Comparison of ENCODE assay signal across 33 mouse cellular contexts in genomic region chr2:128454509-128454908, GRCm38 (mm10).
"Had no signal": no experiment of that assay in that cellular context is flagged by ENCODE, and none has a peak within 500 bp of the region (broad histone marks: within the 10 kb centered on the region; RNA-seq: fewer than 3 reads in every experiment).

No protein-coding gene starts in this region.

- ATAC-seq: hindbrain, embryonic 16.5 days; hindbrain, postnatal 0 days; inflammation-experienced regulatory T-cells, adult 6 months; intestine, embryonic 15.5 days; intestine, embryonic 16.5 days; intestine, postnatal 0 days had no signal

- H3K4me3 ChIP-seq: heart, embryonic 12.5 days; heart, embryonic 13.5 days; heart, embryonic 15.5 days; hindbrain, embryonic 10.5 days; hindbrain, embryonic 12.5 days; hindbrain, embryonic 13.5 days; hindbrain, embryonic 15.5 days; intestine, embryonic 15.5 days; kidney, embryonic 15.5 days; layer of hippocampus, adult 2 months; left cerebral cortex, adult 2 months had no signal

- H3K4me2 ChIP-seq: heart, embryonic 12.5 days; heart, embryonic 13.5 days; heart, embryonic 15.5 days; hindbrain, embryonic 12.5 days; hindbrain, embryonic 13.5 days; hindbrain, embryonic 14.5 days; hindbrain, embryonic 15.5 days; intestine, embryonic 15.5 days; kidney, embryonic 15.5 days had no signal

- DNase-seq: heart, postnatal 10 days; heart, postnatal 14 days; heart, postnatal 36 days; heart, postnatal 4 days; kidney, adult 11 months; kidney, adult 18-20 months; kidney, adult 2 months; kidney, adult 8-10 months; kidney, adult 9 months; kidney, postnatal 10 days; kidney, postnatal 14 days; kidney, postnatal 25 days; kidney, postnatal 36 days; kidney, postnatal 4 days; layer of hippocampus, adult 9-11 months; layer of hippocampus, postnatal 36 days had no signal

- H3K36me3 ChIP-seq: heart, embryonic 12.5 days; heart, embryonic 13.5 days; heart, embryonic 15.5 days; hindbrain, embryonic 10.5 days; hindbrain, embryonic 12.5 days; hindbrain, embryonic 13.5 days; hindbrain, embryonic 15.5 days; intestine, embryonic 15.5 days; kidney, embryonic 15.5 days had no signal

- H3K27me3 ChIP-seq: heart, embryonic 12.5 days; heart, embryonic 13.5 days; heart, embryonic 15.5 days; hindbrain, embryonic 12.5 days; hindbrain, embryonic 13.5 days; hindbrain, embryonic 15.5 days; intestine, embryonic 15.5 days; kidney, embryonic 15.5 days had no signal
